Mouse (Mus musculus) embryo, embryonic 11 days (tissue): ENCODE results near the gene Mapk1ip1.

Source experiments
- DNase-seq: peaks from one replicate; pipeline ENCODE4 v3.0.0-alpha.2; 2015

Mapk1ip1 gene

GRCm38 (mm10) chr7:138835028-138835427 lies 11.0 kb downstream of the Mapk1ip1 start:
- DNase-seq: peak; percentile 30

- DNase-seq: peak; percentile 74
Observed at GRCm38 (mm10) chr7:138827812-138828211, 18.3 kb downstream of the Mapk1ip1 start.

- no peak for DNase-seq
Observed at GRCm38 (mm10) chr7:138824995-138825756, 20.9 kb downstream of the Mapk1ip1 start.

- DNase-seq: no peak
Observed at GRCm38 (mm10) chr7:138824423-138824822, 21.6 kb downstream of the Mapk1ip1 start.

- peak; percentile 29 for DNase-seq
Observed at GRCm38 (mm10) chr7:138818314-138818713, 27.8 kb downstream of the Mapk1ip1 start.

GRCm38 (mm10) chr7:138813213-138813875 lies 32.7 kb downstream of the Mapk1ip1 start:
- DNase-seq: no peak

GRCm38 (mm10) chr7:138807146-138807545 lies 38.9 kb downstream of the Mapk1ip1 start:
- DNase-seq: no peak

- DNase-seq: no peak
Observed at GRCm38 (mm10) chr7:138803386-138803785, 42.7 kb downstream of the Mapk1ip1 start.

GRCm38 (mm10) chr7:138788109-138788508 lies 58.0 kb downstream of the Mapk1ip1 start:
- DNase-seq: no peak
